Mouse (Mus musculus) liver, embryonic 15.5 days (tissue): ENCODE data around the gene Ercc6l2. TPM values are rescaled to one million over a fixed set of nuclear protein-coding genes. Genes with fewer than 3 reads are reported as not detected.

Experiments
- ATAC-seq: fragments of 200-750 bp; cut with Nextera tagmentation; 2 replicates; pipeline ENCODE4 v1.8.0; 2017; ENCODE audit warnings: moderate number of reproducible peaks, mild to moderate bottlenecking, moderate library complexity; ENCODE audit not compliant: insufficient read depth
- H3K27ac ChIP-seq: fragments of 300-500 bp; sonication (generic); replicated peaks from 2 replicates; pipeline ENCODE4 v1.5.1; 2015; ENCODE audit warnings: mild to moderate bottlenecking, inconsistent platforms
- H3K27me3 ChIP-seq: fragments of 300-500 bp; sonication (generic); 2 replicates; pipeline ENCODE4 v1.6.1; 2015; ENCODE audit warnings: mild to moderate bottlenecking, inconsistent platforms
- H3K36me3 ChIP-seq: fragments of 300-500 bp; sonication (generic); replicated peaks from 2 replicates; pipeline ENCODE4 v1.6.1; 2015; ENCODE audit warnings: moderate library complexity, mild to moderate bottlenecking, inconsistent platforms
- H3K4me1 ChIP-seq: fragments of 300-500 bp; sonication (generic); replicated peaks from 2 replicates; pipeline ENCODE4 v1.6.1; 2015; ENCODE audit warnings: inconsistent platforms
- H3K4me2 ChIP-seq: fragments of 300-500 bp; sonication (generic); 2 replicates; pipeline ENCODE4 v1.6.1; 2015; ENCODE audit warnings: moderate library complexity, mild to moderate bottlenecking, inconsistent platforms
- H3K4me3 ChIP-seq: fragments of 300-500 bp; sonication (generic); replicated peaks from 2 replicates; pipeline ENCODE4 v1.5.1; 2015; ENCODE audit warnings: mild to moderate bottlenecking, inconsistent platforms
- H3K9ac ChIP-seq: fragments of 300-500 bp; sonication (generic); 2 replicates; pipeline ENCODE4 v1.6.1; 2015; ENCODE audit warnings: moderate library complexity, mild to moderate bottlenecking, inconsistent platforms
- H3K9me3 ChIP-seq: fragments of 300-500 bp; sonication (generic); replicated peaks from 2 replicates; pipeline ENCODE4 v1.6.1; 2016; ENCODE audit warnings: inconsistent platforms
- WGBS: fragments of 180-500 bp; shearing (Covaris S2); methylation state at CpG from one replicate; pipeline ENCODE4 v1.1.7; 2015; ENCODE audit warnings: mixed read lengths; ENCODE audit not compliant: insufficient replicate concordance; 5-methylcytosine and 5-hydroxymethylcytosine counted together
- polyA plus RNA-seq: library from polyadenylated mRNA; unstranded; fragments of >200 nt; fragmentation: Nextera tagmentation; extraction: Ambion mirVana; gene quantifications from 2 replicates; pipeline ENCODE4 v1.2.1, GENCODE M21; 2015

Gene Ercc6l2
- polyA plus RNA-seq, 1 experiment from 2014 or later: 7.9 TPM

DNA sequence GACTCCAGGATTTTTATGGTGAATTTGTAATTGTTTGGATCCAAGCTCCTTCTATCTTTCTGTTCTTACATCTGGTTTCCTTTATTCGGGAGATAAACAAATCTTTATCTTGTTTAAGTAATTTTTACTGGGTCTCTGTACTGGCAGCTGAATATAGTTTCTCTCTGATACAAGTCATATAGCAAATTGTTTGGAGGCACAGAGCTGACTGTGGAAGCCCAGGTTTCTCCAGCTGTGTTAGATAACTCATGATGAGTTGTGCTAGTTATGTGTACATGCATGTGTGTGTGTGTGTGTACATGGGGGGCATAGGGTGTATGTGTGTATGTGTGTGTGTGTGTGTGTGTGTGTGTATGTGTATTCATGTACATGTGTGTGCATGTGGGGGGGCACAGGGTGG is 125.2 kb downstream of the Ercc6l2 start:
- no peaks in the 10 kb centered on the region for H3K27me3 ChIP-seq
- peaks cover 8% of the 10 kb centered on the region; the same call in 1 of the 2 replicates for H3K4me1 ChIP-seq
- H3K27ac ChIP-seq: no peak overlapping the region
- WGBS: 31% methylated on average over 1 of the region's 1 CpGs
- no peaks in the 10 kb centered on the region for H3K9me3 ChIP-seq
- no peak for ATAC-seq
- no peak overlapping the region for H3K9ac ChIP-seq
- H3K4me3 ChIP-seq: no peak overlapping the region
- H3K4me2 ChIP-seq: no peak overlapping the region
- no peaks in the 10 kb centered on the region for H3K36me3 ChIP-seq

DNA sequence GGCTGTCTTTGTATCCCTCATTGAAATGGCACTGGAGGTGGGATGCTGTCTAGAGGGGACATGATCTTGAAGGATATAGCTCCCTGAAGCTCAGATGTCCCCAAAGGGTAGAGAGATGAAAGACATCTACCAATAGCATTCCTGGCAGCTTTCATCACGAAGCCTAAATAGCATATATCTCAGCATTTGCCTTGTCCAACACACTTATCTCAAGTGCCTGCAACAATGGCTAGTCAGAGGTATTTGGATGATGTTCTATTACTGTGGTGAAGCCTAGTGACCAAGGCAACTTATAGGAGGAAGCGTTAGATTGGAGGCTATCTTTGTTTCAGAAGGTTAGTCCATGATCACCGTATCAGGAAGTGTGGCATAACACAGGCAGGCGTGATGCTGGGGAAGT is 126.1 kb downstream of the Ercc6l2 start:
- peaks cover 6% of the 10 kb centered on the region; the same call in 1 of the 2 replicates for H3K4me1 ChIP-seq
- H3K36me3 ChIP-seq: no peaks in the 10 kb centered on the region
- H3K9me3 ChIP-seq: no peaks in the 10 kb centered on the region
- no peak overlapping the region for H3K27ac ChIP-seq
- no peak overlapping the region for H3K4me3 ChIP-seq
- ATAC-seq: no peak
- H3K27me3 ChIP-seq: no peaks in the 10 kb centered on the region
- 60% methylated on average over 4 of the region's 4 CpGs for WGBS
- H3K9ac ChIP-seq: no peak overlapping the region
- H3K4me2 ChIP-seq: no peak overlapping the region

DNA sequence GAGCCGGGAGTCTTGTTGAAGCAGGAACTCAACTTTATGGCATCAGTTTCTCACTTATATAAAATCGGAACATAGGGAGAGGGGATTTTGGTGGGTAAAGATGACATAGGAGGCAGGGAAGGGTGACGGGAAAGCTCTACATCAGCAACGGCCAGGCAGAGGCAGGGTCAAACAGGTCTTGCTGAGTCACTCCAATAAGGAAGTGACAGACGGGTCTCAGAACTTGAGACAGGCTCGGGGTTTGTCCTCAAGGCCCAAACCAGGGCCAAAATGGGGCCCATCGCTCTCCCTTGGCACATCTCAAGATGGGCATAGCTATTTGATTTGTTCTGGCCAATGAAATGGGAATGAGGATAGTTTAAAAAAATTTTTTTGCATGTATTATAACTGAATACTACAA is 128.6 kb downstream of the Ercc6l2 start:
- H3K9me3 ChIP-seq: no peaks in the 10 kb centered on the region
- no peaks in the 10 kb centered on the region for H3K4me1 ChIP-seq
- H3K27ac ChIP-seq: no peak overlapping the region
- H3K9ac ChIP-seq: no peak overlapping the region
- H3K27me3 ChIP-seq: no peaks in the 10 kb centered on the region
- no peak overlapping the region for H3K4me3 ChIP-seq
- H3K4me2 ChIP-seq: no peak overlapping the region
- ATAC-seq: no peak
- WGBS: 48% methylated on average over 7 of the region's 7 CpGs
- H3K36me3 ChIP-seq: no peaks in the 10 kb centered on the region

DNA sequence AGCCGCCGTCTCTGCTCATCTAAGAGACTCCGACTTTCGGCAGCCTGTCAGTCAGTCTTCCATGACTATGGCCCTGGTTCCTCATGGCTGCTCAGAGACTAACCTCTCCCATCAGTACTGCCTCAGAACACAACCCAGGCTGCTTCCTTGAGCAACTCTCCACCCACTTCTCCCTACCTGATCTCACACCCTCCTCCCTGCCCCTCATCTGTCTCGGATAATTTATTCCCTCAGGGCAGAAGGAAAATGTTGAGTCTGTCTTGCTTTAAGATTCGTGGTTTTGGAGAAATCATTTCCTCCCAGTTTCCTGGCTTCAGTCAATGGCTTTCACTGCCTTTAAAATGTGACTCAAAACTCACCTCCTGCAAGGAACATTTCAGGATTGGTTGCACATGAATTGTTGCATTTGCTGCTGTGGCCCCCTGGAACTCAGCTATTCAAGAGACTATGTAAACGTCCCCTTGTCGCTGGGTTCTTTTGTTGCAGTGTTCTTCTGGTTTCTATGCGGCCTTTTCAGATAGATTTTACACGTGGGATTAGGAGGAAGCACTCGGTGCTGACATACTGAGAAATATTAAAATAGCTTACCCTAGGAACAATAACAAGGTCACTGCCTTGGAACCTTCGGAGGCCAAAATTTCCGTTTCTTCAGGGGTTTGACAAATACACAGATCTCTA is 129.4 kb downstream of the Ercc6l2 start:
- Histone ChIP-seq H3K27ac (no peak overlapping the region), H3K9me3 (no peaks in the 10 kb centered on the region), H3K4me2 (no peak overlapping the region), H3K27me3 (0 out of 2 replicates have a peak, but pooled peaks cover 2% of the 10 kb centered on the region), H3K36me3 (no peaks in the 10 kb centered on the region), H3K9ac (no peak overlapping the region), H3K4me1 (no peaks in the 10 kb centered on the region), H3K4me3 (no peak overlapping the region)
- WGBS: 61% methylated on average over 13 of the region's 13 CpGs
- ATAC-seq: no peak

Other genes with a start within 250 kb of the Ercc6l2 start
- gene Ptch1, start 241.6 kb upstream of the Ercc6l2 start, polyA plus RNA-seq: 3.1 TPM in 2 replicates